Mouse (Mus musculus) lung, postnatal 36 days (tissue): ENCODE measurements around the gene Faf2.

Source experiments
- DNase-seq: peaks from one replicate; pipeline ENCODE4 v3.0.0; 2022; ENCODE audit warnings: mixed read lengths

Faf2 gene

DNA sequence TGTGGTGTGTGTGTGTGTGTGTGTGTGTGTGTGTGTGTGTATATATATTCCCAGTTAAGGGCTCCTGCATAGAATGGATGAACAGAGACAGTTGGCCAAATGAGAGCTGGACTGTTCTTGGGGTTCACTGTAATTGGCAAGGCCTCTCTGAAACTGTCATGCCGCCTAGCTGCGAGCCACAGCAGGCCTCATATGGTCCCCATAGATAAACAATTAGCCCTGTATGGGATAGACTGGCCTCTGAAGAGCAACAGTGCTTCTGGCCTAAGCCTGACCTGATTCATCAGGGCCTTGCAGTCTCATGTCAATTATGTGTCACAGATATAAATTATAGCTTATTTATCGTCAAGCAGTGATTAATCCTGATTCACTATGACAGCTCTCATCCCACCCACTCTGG is 13.6 kb upstream of the Faf2 start:
- no peak for DNase-seq

DNA sequence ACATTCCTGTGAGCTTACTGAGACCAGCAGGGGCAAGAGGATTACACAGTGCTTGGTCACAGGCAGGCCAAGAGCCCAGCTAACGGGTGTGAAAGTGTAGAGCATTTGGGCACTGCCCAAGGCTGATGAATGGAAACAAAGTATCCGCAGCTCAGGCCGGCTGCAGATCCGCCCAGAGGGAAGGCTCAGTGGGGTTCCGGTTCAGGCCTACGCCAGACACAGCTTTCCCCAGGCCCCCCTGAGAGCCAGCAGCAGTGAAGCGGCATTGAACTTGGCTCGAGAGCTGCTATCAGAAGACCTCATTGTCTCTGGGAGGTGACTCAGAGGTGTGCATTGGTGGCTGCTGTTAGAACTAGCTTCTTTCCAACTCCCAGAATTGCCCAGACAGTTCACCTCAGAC is 12.9 kb upstream of the Faf2 start:
- DNase-seq = peak; percentile 39

DNA sequence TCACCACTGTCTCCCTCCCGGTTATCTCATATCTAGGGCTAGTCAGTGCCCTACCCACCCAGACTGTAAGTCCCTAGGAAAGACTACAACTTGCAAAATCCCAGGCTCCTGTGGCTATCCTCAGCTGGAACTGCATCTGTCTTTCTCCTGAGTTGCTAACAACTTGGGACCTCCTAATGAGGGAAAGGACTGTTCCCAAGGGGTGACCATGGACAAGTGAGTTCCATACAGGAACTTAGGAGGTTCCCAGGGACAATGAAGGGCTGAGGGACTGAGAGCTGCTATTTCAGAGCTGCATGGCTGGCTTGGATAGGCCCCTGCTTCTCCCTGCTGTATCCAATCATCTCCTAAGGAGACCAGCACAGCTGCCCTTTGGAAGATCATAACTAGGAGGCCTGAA is 12.3 kb upstream of the Faf2 start:
- no peak for DNase-seq

DNA sequence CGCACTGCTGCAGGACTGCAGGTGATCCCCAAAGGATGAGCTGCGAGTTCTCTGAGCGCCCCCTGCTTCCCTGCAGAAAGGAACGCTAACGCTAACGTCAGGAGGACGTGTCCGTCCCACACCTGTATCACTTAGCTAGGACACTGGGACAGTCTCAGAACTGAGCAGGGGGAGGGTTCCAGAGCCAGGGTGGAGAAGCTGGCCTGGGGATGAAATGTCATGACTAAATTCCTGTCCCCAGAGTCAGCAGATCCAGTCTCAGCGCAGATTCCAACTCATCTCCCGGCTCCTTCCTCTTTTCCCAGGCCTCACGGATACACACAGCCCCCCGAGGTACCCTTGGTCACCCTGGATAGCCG is 11.0 kb upstream of the Faf2 start:
- peak; percentile 32 for DNase-seq

DNA sequence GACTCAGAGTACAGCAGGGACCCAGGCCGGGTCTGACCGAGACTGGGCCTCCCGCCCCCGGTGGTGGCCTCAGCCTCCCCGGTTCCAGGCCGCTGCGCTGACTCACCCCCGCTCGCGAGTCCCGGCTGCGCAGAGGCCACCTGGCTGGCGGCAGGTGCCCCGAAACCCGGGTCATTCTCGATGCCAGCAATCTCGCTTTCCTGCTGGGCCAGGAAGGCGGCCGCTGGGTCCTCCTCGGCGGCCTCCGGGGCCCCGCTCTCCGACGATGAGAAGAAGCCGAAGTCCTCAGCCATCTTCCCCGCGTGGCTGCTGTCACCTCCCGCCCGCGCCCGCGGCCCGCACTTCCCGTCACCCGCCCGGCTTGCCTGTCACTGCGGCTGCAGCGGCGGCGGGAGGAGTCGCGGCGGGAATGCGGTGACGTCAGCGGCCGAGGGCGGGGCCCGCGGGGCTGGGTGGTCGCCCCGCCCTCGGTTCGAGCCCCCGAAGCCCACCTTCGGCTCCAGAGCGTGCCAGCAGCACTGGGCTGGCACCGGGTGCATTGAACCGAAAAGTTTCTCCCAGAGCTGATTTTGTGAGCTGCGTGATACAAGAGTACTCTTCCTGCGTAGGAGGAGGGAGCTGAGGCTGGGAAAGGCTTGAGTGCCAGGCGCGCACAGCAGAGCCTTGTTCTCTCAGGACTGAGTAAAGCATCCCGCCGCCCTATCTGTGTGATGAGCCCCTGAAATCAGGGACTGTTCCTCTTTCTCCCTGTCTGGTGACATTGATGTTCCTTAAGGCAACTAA is 10.4 kb upstream of the Faf2 start, which contains the start of gene Cltb:
Gene Cltb, minus strand, starts transcription at position 373 of the 783 bp plus-strand sequence.
- DNase-seq = peak; percentile 93

DNA sequence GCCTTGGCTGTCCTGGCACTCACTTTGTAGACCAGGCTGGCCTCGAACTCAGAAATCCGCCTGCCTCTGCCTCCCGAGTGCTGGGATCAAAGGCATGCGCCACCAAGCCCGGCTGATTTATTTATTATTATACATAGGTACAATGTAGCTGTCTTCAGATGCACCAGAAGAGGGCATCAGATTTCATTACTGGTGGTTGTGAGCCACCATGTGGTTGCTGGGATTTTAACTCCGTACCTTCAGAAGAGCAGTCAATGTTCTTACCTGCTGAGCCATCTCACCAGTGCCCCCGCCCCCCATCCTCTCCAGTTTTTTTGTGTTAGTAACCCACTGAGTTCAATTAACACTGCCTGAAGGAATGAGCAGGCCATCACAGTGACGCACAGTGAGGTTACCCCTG is 8.4 kb upstream of the Faf2 start:
- peak; percentile 22 for DNase-seq

DNA sequence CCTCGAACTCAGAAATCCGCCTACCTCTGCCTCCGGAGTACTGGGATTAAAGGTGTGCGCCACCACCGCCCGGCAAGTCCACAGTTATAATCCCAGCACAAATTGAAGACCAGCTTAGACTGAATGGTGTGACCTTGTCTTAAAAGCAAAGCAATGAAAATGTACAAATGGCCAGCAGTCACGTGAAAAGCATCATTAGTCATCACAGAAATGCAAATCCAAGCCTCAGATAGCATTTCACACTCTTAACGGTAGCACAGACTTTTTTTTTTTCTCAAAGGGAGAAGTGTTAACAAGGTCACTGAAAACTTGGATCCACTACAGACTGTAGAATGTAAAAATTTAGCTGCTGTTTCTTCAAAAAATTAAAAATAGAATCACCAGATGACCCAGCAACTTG is 5.3 kb upstream of the Faf2 start:
- DNase-seq = no peak

DNA sequence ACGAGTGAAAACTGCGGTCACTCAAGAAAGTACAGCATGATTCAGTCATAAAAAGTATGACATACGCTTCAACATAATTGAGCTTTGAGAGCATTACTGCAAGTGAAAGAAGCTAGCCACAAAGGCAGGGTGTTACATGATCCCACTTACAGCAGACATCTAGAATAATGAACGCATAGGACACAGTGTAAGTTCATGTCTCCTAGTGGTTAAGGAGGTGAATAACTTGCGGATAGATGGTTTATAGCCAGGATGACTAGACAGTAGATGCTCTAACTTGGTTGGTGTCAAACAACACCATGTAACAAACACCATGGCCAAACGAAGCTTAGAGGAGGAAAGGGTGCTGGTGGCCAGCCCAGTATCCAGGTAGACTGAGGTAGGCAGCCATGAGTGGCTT is 4.6 kb upstream of the Faf2 start:
- DNase-seq = no peak

DNA sequence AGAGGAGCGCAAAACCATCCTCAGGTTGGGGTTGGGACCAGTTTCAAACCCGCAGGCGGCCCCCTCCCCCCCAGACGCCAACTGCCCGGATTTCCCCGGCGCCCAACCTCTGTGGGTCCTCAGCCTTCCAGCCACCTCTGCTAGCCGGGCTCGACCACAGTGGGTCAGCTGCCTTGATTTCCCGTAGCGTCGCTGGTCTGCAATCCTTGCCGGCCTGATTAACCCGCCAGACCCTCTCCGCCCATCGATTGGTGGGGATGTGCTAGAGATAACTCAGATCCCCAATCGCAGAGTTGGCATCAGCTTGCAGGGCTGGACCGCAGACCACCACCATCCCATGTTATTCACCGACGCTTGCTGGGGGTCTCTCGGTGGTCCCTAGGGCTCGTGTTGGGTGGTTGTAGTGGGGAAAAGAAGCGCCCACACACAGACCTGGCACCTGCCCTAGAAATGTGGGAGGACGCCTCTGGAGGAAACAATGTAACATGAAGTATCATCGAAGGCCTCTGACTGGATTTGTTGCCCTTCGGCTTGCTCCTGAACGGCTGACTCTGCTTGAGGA is 457 bp downstream of the Faf2 start:
- DNase-seq = peak; percentile 15

DNA sequence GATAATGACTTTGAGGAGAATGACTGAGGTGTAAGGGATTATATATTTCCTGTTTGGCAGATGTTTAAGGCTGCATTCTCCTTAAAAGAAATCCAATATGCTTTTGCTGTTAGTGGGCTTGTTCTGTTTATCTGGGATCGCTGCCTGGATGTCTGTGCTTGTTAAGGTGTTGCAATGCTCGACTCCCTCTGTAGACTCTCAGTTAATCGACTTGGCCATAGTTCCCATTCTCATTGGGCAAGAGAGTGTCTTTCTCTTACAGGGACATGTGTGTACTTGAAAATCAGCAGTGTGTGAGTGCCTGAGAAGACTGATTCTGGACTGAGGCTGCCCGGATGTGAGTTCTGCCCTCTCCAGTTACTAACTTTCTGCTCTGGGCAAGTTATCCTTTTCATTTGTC is 7.5 kb downstream of the Faf2 start:
- peak; percentile 88 for DNase-seq

DNA sequence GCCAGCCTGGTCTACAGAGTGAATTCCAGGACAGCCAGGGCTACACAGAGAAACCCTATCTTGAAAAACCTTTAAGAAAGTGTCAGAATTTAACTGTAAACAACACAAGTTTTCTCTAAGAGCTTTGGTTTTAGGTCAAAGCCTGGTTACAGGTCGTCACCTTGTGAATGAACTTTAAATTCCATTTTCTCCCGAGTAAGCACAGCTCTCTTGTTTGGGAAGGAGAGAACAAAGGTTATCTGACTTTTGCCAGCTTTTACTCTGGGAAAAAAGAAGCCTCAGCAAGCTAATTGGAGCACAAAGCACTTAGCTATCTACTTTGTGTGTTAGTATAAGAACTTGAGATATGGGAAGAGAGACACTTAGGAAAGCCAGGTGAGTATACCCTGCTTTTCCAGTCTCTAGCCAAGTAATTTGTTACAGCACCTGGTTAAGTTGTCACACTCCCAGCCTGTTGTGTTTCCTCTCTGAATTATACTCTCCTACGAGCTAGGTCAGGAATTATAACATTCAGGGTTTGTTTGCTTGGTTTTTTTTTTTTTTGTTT is 11.2 kb downstream of the Faf2 start:
- peak; percentile 47 for DNase-seq

DNA sequence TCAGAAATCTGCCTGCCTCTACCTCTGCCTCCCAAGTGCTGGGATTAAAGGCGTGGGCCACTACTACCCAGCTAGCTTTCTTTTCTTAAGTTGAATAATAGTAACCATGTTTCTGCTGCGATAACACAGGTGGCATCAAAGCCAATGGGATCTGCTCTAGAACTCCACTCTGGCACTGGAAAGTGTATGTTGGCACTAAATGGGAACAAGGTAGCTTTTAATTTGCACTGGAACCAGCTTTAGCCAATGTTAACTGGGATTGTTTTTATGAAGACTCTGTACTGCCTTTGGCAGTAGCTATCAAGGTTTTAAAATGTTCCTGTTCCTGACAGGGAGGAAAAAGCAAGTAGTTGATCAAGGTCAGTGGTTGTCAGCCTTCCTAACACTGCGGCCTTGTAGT is 13.4 kb downstream of the Faf2 start:
- no peak for DNase-seq

DNA sequence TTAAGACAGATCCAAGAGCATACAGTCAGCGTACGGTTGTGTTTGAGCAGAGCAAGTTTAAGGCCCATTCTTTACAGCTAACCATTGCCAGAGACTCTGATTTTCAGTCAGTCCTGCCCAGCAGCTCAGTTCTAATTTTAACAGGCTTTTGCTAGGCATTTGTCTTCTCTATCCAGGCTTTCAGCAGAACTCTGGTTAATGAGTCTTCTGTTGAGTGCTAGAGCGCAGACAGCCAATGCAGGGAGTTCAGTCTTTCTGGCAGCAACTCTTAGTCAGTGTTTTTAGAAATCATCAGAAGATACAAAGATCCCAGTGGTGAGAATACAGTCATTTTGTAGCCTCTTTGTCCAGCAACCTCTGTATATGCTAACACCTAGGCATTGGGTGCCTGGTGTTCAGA is 28.9 kb downstream of the Faf2 start:
- no peak for DNase-seq

DNA sequence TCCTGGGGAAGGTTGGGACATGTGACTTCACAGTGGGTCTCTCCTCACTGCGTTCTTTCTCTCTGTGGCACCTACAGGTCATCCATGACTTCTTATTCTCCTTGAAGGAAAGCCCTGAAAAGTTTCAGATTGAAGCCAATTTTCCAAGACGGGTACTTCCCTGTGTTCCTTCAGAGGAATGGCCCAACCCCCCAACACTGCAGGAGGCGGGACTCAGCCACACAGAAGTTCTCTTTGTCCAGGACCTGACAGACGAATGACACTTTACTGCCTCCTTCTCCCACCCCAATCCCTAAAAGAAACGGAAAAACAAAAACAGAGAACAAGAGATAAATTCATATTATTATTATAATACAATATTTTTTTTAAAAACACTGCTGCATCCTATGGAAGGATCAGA is 39.3 kb downstream of the Faf2 start:
- DNase-seq = peak; percentile 8

DNA sequence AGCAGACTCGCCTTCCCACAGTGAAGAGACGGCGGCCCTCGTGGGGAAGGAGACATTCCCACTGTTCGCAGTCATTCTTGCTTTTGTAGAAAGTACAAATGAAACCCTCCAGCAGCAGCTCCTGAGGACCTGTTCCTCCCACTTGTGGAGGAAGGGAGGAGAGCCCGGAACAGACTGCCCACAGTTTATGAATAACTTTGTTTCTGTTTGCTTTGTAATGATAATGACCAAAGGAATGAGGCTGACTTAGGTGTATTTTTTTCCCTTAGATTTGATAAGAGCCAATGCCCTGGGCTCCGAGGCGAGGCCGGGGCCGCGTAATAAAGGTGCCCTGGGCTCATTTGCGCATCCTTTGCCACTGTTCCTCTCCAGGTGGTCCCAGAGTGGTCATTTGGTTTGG is 39.8 kb downstream of the Faf2 start:
- no peak for DNase-seq

DNA sequence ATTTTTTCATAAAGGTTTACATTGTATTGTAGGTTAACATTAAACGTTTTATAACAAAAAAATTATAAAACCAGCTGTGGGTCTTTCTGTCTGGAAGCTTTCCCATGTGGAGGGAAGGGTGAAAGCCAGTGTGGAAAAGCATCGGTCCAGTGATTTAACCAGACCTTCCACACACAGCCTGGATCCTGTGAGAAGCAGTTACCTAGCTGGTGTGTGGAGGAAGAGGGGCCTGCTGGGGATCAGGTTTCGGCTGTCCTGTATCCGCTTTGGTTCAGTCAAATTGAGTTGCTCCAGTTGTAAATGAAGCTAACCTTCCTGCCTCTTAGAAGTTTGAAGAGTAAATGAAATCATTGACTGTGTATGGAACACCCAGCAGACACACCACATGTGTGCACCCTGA is 42.4 kb downstream of the Faf2 start:
- no peak for DNase-seq

DNA sequence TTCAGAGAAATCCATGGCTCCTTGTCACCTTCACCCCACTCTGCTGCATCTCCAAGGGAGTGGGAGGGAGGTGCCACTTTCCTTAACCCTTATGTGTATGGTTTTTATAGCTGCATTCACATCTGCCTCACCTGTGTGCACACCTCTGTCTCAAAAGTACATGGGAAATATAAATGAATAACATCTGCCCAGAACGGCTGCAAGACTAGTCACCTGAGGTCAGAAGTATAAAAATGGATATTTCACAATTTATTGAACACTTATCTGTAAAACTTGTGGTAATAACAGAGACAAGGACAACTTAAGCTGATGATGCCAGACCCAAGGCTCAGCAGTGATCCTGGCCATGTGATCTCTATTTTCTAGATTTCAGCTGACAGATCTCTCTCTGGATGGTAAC is 42.9 kb downstream of the Faf2 start:
- no peak for DNase-seq

DNA sequence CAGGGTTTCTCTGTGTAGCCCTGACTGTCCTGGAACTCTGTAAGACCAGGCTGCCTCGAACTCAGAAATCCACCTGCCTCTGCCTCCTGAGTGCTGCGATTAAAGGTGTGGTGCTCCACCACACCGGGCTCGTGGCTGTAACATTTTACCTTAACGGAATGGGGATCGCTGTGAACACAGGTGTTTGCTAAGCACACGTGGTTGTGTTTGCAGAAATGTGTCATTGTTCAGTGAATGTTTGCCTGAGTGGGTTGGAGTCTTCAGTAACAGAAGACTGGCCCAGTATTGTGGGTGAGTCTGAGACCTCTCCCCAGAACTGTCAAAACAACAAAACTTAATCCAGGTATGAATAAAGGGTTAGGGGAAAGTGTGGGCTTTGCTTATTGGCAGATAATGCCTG is 43.5 kb downstream of the Faf2 start:
- DNase-seq = no peak

DNA sequence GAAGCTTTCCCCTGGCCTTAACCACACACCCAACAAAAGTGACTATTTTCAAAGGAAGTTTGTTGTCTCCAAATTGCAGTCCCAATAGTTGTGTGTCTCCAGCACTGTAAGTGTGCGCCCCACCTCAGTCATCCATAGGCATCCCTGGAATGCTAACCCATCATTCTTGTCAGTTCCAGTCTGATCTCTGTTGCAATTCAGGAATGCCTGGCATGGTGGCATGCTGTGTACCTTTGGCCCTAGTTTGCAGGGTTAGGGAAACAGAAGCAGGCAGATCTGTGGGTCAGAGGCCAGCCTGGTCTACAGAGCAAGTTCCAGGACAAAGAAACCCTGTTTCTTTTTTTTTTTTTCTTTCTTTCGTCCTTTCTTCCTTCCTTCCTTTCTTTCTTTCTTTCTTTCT is 48.9 kb downstream of the Faf2 start:
- no peak for DNase-seq

DNA sequence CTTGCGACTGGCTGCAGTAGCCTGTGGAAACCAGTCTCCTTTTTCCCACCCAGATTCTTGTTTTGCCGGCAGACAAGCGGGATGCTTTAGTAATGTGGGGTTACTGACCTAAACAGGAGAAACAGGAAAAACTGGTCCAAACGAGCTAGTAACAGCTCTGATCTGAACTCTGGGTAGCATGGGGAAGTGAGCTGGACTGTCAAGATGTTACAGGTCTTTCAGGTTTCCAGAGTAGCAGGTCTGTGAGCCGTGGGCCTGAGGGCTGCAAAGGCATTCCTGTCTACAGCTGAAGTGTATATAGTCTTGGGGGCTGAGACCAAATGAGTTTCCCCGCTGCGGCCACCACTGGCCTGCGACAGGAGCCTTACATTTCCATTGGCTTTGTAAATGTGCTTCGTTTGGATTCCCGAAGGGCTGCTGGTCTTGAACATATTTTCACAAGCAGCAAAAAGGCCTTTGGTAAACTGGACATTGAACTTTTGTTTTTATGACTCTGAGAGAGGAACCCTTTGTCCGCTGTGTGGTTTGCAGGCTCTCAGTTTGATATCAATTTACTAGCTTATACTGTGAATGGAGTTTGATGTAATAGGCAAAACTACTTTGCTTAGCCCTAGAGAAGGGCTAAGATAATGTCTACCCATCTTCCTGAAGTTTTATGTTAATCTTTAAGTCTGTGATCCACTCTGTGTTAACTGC is 54.5 kb downstream of the Faf2 start:
- DNase-seq = no peak

DNA sequence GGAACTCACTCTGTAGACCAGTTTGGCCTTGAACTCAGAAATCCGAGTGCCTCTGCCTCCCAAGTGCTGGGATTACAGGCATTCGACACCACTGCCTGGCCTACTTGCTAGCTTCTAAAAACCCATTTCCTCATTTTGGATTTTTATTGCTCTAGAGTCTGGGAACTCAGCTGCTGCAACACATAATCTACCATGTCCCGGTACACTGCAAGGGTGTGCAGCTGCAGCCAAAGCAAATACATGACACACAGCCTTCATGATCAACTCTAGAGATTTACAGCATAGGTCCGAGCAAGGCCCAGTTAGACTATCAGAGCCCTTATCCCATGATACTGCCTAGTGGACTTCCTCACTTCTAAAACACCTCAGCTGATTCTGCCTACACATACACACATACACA is 56.7 kb downstream of the Faf2 start:
- DNase-seq = no peak

DNA sequence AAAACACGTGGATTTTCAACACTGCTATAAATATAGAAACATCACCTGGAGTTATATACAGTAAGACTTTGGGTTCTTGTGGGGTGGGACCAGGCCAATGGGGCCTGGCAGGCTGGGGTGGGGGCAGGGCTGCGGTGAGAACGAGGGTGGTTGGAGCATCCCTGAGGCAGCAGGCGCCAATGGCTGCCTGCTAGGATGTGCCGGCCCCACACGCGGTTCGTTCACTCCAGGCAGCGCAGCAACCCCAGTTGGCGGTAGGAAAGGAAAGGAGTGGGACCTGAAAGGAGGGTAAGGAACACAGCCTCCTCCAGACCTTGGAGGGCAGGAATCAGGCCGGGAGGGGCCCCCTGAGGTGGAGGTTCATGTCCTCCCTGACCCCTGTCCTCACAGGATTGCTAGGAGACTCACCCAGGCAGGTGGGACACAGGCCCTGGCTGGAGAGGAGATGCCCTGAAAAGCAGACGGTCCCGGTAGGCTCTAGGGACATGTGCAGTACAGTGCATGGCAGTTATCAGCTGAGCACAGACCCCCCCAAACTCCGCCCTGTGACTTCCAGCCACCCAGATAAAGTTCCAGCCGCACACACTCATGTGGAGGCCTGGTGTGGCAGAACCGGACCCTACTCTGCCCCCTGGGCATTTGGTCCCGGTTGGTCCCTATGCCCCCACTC is 58.7 kb downstream of the Faf2 start:
- no peak for DNase-seq

DNA sequence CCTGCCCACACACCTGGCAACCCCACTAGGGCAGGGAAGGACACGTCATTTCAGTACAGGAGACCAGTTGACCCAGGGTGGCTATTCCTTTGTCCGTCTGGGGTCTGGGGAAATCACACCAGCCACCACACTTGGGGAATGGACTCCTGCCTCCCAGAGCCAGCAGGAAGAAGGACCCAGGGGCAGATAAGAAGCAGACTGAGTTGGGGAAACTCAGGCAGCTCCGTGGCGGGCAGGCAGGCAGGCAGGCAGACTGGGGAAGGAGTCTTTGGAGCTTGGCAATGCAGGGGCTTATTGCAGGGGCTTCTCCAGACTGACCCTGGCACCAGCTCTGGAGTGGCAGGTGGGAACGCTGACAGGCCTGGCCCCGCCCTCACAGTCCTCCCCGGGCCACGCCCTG is 59.7 kb downstream of the Faf2 start:
- DNase-seq = no peak

DNA sequence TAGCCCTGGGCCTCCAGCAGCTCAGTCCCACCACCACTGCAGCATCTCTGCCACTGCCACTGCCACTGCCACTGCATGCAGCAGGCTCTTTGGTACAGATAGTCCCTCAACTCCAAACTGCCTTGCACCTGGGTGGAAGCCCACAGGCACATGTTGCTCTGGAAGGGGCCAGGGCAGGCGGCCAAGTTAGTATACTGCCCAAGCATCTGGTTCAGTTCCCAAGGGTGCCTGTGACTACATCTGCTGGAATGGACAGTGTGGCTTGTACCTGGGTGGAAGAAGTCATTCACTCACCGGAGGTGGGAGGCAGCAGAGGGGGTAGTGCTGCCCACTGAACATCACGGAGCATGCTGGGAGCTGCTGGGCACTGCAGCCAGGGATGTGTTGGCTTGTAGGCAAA is 61.7 kb downstream of the Faf2 start:
- DNase-seq = no peak
